Mouse (Mus musculus) heart, adult 2 months (tissue): ENCODE measurements around the gene Snd1.

ENCODE experiments used
- CTCF ChIP-seq: fragments of 200-600 bp; IDR thresholded peaks from 2 replicates; pipeline ENCODE4 v1.8.1; 2022; ENCODE audit warnings: antibody characterized with exemption, mild to moderate bottlenecking, moderate library complexity
- EP300 ChIP-seq: fragments of 200-500 bp; IDR thresholded peaks from 2 replicates; pipeline ENCODE4 v1.6.1; 2011; ENCODE audit warnings: low read depth, low read length, control low read depth; ENCODE audit not compliant: insufficient read depth

- no peak for TF ChIP-seq EP300
- TF ChIP-seq CTCF = no peak
Measured at GRCm38 (mm10) chr6:28567978-28568377, 93.0 kb downstream of the Snd1 start.
